Comparison of ENCODE assay signal across 1 mouse cellular context in the genomic region with DNA sequence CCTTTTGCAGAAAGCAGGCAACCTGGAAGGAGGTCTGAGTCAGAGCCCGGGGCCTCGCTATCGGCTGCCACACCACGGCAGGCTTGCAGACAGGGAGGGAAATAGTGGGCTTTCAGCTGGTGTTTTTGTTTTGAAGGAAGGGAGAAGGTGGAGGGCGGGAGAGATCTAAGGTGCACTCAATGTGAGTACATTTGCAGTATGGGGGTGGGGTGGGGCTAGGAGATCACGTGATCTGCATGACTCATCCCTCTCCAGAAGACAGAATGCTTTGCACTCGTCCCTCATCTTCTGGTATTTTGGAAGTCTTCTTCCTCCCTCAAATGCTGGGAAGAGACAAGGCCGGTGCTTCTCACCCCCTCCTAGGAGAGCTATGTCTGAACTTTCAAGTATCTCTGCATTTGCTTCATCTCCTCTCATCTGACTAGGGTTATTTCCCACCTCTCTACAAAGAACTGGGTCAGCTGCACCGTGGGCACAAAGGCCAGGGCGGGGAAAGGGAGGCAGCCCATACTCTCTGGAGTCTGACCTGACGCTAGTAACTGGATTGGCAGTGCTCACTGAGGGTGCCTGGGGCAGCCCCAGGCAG.
TF ChIP-seq lines count a peak whose summit lies in the region.

No protein-coding gene starts in this region.

TF ChIP-seq in CH12.LX, 34 proteins besides CTCF, POLR2A, EP300 and RAD21 (continued from another document):
- TF ChIP-seq CHD1 (IDR thresholded peaks at IDR 0.05; ENCODE audit: low read depth, low read length) (no peak), SMC3 (IDR thresholded peaks at IDR 0.05; ENCODE audit: low read depth, low read length) (no peak)
